Mouse (Mus musculus) mature B cell (primary cell): ENCODE measurements around the gene C1qtnf7.

Experiments used
- in situ Hi-C: fragments of 300-500 bp; cut with MboI; formaldehyde crosslinking; loops from 2 replicates; pipeline ENCODE4 v1.14.3; 2019

Gene C1qtnf7

DNA sequence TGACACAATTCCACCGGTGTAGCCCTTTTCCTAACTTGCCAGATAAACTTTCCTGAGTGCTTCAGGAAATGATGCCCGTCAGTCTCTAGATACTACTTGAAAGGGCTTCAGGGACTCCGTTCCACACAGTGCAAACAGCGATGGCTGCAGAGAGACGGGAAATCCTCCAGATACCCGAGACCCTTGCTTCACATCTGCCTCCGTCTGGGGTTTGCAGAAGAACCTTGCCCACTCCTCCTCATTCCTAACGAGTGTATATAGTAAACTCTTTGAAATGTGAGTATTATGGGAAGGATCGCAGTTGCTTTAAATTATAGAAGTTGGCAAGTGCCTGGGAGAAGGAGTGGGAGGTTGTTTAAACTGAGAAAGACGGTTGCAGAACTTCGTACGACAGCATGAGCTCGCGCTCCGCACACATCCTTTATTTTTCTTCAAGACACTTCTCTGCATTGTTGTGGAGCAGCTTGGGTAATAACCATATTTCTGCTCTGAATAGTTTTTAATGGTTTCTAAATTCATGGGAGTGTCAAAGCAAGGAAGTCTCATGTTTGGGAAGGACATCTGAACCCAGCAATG is at the start of gene C1qtnf7:
TSS of gene C1qtnf7 (plus strand) at position 138 of the 576 bp plus-strand sequence.
- in situ Hi-C loops: no loop called here

DNA sequence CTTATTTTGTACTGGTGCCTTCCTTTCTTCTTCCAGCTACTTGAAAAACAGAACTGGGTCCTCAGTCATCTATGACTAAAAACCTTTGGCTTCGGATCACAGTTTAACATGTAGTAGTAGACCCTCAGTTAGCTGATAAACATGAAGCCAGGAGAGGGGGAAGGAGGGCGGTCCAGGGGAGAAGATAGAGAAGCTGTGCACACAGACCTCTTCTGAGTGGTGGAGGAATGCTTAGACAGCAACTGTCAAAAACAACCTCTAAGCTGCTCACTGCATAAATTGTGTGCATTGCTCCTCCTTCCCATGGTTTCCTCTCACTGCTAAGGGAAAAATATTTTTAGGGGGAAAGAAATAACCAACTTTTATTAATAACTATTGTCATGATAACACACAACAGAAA is 48.6 kb upstream of the C1qtnf7 start:
- in situ Hi-C loops: no loop called here

DNA sequence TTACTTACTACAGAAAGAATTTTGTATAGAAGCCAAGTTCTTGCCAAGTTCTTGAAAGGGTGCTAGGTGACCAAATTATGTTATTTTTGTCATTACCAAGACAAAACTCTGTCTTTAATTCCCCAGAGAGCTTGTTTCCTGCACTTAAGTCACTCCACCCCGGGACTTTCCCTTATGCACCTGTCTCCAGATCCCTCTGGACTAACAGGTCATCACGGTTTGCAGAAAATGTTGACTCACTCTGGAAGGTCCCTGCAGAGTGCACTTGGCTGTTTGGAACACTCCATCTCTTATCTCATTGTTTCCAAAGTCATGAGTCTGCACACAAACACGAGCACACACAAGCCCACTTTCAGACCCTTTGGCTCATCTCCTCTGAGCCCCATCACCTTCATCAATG is 48.1 kb upstream of the C1qtnf7 start:
- in situ Hi-C loops: no loop called here

DNA sequence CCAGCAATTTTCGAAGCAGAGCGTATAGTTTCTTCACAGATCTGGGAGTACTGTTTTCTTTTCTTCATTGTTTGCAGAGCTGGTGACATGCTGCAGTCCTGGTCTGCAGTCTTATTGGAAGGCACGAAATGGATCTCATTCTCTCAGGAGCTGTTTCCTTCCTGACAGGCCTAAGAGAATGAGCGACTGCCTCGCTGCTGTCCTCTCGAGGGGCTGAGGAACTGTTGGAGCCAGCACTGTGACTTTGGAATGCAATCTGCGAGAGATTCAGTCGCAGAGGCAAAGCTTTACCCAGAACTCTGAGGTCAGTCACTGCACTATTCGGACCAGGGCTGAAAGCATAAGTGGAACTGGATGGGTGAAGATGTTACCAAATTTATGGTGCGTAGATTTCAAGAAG is 46.4 kb upstream of the C1qtnf7 start:
- in situ Hi-C loops: no loop called here

DNA sequence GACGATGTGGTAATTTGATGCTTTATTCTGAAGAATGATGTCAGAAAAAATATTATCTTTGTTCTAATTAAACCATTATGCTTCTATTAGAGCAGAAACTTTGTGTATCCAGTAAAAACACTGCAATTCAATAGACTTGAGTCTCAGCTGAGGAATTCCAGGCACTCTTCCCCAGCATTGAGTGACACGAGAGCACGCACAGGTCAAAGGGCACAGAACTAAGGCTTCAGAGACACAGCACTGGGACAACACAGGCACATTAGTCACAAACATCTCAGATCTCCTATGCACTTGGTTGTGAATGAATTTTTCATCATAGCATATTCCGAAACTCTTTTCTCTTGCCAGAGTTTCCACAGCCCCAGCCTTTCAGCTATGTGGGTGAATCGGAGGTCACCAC is 37.4 kb upstream of the C1qtnf7 start:
- in situ Hi-C loops: no loop called here

DNA sequence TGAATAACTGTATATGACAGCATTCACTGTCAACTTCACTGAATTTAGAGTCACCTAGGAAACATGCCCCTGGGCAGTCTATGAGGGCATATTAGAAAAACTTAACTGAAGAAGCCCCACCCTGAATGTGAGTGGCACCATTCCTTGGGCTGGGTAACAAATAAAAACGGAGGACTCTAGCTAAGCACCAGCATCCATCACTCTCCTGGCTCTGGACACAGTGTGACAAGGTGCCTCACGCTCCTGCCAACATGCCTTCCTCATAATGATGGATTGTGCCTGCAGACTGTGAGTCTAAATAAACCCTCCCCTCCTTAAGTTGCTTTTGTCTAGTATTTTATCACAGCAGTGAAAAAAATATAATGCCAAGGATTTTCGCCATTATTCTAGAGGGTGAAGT is 35.3 kb upstream of the C1qtnf7 start:
- in situ Hi-C loops: no loop called here

DNA sequence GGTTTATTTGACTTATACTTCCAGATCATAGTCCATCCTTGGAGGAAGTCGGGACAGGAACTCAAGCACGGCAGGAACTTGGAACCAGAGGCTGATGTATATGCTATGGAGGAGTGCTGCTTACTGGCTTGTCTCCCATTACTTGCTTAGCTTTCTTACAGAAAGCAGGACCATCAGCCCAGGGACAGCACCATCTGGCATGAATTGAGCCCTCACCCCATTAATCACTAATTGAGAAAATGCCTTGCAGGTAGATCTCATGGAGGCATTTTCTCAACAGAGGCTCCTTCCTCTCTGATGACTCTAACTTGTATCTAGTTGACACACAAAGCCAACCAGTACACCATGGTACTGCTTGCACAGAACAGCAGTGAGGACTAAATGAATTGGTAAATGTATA is 34.6 kb upstream of the C1qtnf7 start:
- in situ Hi-C loops: no loop called here

DNA sequence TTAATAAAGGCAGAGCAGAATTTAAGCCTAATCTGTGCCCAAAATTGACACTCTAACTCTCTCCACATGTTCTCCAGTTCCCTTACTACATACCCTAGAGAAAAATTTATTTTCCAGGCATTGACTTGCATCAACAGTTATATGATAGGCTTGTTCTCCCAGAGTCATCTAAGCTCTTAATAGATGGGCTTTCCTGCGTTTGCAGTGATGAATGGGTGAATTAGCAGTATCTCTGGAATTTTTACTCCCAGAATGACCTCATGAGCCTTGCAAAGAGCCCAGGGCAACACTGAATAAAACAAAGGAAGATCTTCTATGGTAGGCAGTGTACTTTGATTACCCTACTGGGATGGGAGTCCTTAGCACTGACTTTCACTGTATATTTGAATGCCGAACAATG is 33.5 kb upstream of the C1qtnf7 start:
- in situ Hi-C loops: no loop called here

DNA sequence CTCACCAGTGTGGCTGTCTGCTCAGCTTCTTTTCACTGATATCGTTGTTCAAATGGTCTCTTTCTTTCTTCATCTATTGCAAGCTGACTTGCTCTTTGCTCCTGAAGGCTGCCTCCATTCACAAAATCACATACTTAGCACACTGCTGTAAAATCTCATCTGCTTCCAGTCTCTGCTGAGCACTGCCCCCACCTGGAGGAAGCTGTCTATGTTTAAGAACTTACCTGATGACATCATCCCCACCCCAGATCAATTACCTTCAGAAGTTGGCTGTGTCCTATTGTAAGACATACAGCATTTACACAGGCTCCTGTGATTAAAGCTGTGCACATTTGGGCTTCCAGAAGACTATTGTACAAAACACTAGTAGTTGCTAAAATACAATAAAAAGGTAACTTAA is 13.5 kb upstream of the C1qtnf7 start:
- in situ Hi-C loops: no loop called here

DNA sequence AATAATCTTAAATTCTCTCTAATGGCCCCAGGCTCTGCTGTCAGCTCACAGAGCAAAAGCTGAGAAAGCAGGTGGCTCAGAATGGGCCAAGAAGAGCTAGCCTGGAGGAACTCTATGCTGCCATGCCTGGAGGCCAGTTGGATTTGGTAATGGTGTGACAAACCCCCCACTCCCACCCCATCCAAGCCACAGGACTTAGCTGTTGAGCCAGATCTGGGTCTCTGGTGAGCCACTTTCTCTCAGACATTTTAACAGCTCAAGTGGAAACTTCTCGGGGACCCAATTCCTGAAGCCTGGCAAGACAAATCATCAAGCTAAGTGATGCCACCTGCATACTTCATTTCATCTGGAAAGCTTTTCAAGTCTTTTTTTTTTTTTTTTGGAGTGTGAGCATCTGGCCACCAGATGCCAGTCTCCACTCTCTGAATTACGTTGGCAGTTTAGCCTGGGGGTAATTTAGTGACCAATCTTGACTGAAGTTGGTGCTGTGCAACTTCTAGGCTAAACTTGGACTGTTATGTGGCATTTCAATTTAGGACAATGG is 11.0 kb upstream of the C1qtnf7 start:
- in situ Hi-C loops: no loop called here

DNA sequence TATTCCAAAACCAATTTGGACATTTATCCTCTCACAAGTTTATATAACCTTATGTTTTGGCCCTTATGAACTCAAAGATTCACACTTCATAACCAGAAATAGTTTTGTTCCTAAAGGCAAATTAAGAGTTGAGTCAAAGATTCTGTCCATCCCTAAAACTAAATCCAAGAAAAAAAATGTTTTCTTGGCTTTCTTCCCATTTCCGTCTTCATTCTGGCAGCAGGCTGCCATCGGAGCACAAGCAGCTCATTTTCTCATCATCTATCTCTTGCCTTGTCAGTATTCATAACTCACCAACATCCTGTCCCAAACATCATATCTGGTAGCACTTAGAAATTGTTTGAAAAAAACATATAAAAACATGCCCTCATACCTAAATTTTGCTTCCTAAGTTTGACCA is 6.9 kb upstream of the C1qtnf7 start:
- in situ Hi-C loops: no loop called here

DNA sequence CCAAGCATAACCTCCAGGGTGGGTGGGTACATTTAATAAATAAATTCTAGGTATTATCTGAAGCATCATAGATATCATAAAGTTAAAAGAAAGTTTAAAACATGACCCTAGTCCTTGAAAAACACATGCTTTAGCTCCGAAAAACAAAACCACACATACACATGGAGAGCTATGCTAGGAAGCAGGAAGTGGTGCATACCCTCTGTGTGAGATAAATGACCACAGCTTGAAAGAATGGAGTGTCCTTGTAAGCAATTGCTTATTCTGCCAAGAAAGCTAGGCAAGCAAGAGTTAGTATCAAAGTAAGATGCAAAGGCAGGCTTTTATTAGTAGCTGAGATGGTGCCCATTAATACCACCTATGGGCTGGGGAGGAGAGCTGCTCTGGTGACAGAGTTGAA is 6.4 kb upstream of the C1qtnf7 start:
- in situ Hi-C loops: no loop called here

DNA sequence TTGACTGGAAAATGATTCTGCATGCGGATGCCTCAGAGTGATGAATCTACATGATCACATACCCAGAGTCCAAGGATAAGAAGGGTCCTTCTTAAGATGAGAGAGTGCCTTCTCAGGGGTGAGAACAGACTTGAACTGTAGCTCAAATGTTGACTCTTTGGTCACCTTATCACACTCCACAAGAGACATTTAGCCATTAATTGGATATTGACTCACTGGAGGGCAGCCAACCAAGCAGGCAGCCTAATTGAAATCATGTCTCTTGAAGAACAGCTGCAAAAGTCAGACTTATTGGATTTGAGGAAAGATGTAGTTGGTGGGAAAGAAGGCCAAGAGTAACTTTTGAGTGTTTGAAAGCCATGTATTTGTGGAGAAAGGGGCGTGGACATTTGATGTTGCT is 4.2 kb upstream of the C1qtnf7 start:
- in situ Hi-C loops: no loop called here

DNA sequence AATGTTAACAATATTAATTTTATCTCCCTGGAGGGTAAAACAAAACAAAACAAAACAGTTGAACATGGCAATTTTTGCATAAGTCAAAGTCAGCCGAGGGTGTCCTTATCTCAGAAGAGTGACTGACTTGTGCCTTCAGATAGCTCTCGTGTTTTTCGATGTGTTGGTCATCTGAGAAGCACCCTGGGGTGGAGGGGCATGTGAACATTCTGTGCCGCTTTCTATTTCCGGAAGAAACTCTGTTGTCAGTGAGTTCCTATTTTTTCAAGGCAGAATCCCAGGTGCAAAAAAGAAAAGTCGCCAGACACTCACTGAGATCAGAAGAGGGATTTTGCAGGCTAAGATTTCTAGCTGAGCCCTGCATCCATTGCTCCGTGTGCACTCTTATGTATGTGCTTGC is 1.2 kb downstream of the C1qtnf7 start:
- in situ Hi-C loops: no loop called here

DNA sequence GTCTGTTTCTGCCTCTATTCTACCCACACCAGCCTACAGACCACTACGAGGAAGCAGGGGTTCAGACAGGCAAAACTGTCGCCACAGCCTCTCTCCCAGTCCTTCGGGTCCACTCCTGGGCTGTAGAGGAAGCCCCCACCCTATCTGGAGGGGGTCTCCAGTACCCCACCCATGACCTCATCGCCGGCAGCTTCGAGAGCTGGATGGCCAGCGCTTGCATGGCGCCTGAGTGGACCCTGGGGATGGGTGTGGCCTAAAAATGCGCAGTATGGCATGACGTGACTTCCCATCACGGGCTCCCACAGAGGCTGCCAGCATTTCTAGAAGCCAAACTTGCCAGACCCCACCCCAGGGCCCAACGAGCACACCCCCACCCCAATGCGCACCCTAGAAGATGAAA is 2.0 kb downstream of the C1qtnf7 start:
- in situ Hi-C loops: no loop called here

DNA sequence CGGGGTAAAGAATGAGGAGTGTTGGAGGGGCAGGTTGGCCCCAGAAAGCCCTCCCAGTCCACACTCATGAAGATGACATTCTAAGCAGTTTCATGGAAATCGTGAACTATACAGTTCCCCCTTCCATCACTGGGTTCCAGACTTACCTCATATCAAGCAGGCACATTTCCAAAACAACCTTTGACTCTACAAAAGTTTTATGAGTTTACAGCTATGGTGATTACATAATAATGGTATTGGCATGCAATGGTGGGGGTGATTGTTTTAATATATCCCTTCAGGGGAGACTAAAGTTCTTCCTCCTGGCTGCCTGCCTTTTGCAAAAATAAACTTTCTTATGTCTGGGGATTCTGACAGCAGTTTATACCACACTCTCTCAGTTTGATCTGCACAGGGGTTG is 4.6 kb downstream of the C1qtnf7 start:
- in situ Hi-C loops: no loop called here

DNA sequence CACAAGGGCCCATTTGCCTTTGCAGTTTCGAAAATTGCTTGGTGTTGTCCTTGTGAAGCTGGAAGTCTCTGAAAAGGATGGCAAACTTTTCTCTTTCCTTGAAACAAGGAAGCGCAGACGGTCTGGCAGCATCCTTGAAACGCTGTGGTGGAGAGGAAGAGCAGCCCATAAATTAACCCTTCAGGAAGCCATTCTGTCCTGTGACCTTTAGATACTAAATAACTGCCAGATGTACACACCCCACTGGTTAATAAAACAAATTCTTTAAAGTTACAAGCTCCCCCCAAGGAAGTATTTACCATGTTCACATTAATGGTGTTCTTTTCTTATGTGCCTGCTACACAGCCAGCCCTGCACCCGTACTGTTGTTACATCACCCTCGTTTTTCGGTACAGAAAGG is 6.0 kb downstream of the C1qtnf7 start:
- in situ Hi-C loops: no loop called here

DNA sequence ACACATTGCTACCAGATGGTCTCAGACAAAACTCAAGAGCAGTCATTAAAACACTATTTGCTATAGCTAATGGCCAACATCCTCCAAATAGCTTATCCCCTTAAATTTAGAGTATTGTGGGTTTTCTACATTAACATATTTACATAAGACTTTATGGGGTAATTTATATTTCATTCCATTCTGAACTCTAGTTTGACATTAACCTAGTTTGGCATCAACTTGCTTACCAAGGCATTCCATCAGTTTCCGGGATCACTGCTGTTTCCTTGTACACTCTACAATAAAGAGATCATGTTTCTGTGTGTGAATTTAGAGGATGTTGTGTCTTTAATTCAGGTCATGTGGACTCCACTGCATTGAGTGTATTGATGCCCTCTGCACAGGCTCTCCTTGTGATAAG is 7.5 kb downstream of the C1qtnf7 start:
- in situ Hi-C loops: no loop called here

DNA sequence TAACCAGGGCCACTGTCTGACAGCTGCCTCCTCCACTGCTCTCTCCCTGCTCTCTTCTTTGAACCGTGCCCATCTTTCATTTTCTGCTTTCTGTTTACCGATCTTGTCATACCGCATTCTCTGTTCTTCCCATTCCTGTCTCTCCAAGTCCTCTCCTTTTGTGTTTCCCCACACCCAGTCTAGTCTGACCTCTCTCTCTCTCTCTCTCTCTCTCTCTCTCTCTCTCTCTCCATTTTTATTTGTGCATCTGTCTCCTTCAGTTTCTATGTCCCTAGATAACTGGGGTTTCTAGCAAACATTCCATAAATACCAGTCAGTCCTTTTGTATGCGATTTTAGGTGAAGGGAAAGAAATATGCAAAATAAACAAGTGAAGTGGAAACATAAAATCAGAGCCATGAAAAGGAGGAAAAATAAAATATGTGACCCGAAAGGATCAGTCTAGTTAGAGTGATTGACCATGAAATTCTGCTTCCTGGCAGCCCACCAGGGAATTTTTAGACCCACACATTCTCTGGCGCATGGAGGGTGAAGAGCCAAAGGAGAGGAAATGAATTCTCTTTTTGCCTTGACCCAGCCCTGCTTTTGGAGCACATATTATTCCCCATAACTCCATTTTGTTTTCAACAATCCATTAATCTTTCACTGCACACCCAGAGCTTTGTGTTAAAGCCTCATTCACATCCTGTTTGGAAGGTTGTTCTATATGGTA is 11.7 kb downstream of the C1qtnf7 start:
- in situ Hi-C loops: no loop called here

DNA sequence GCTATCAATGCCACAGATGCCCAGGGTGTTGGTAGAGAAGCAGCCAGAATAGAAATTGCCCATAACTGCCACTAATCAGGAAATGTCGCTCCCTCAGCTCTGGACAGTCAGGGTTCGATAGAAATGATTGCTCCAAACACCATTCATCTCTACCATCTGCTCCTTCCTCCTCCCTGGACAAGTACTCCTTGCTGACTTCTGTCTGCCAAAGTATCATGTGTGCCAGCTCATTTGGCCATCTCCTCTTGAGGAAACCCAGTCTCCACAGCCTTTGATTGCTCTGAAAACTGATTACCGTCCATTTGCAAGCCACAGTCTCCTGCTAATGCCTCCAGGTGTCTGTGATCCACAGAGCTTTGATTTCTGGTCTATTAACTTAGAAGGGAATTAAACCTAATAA is 14.8 kb downstream of the C1qtnf7 start:
- in situ Hi-C loops: no loop called here

DNA sequence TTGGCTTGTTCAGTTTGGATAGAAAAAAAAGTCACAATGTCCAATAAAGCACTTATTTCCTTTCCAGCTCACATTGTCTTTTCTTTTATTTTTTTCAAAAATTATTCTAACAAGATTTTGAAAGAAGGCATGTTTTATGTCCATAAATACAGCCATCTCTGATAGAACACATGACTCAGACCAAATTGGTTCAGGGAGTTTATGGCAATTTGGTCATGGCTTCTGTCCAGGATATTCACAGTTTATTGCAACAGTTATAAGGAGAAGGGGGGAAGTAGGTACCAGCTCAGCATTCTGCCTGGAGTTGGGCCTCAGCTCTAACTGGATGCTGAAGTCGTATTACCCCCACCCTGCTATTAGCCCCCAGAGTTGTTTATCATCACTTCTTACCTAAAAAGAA is 15.5 kb downstream of the C1qtnf7 start:
- in situ Hi-C loops: no loop called here

DNA sequence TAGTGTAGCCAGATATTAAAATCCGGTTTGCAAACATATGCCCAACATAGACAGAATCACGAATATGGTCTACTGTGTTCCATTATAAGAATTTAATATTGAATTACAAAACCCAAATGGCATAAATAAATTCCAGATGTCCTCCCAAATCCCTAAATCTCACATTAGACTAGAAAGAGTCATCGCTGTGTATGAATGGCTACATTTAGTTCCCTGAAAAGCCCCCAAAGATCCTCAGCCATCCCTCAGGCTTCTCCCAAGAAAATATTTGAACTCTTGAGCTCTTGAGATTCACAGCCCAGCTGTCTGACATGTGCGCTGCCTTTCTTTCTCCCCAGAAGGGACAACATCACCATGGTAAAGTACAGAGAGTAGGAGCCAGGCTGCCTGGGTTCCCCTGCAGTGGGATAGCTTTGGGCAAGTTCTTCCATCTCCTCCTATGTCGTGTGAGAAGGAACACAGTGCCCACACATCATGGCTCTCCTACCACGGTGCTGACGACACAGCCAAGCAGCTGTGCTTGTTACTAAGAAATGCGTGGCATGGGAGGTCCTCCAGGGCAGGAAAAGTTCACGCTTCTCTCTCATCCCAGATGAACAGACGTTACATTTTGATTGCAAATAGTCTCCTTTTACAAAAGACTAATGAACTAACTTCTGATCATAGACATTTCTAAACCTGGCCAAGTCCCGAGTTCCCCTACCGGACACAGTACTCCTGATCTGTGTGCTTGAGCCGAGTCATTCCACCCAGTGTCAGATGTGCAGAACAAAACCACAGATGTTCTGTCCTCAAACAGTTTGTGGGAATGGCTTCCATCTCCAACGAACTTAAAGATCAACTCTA is 23.2 kb downstream of the C1qtnf7 start:
- in situ Hi-C loops: no loop called here

DNA sequence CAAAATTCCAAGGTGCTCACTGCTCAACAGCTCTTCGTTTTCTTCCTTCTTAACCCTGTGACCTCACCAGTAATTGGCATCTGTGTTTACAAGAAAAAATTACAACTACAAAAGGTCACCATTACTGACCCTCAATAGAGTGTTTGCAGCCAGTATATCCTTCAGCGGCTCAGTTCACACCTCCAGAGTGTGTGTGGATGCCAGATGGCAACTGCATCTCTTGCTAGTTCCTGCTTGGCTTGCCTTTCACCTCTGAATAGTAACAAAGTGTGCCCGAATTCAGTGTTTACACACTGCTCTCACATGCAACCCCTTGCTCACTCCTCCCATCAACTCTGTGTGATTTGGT is 23.8 kb downstream of the C1qtnf7 start:
- in situ Hi-C loops: no loop called here
